Mouse (Mus musculus): ENCODE measurements around the gene Ubald2. TPM values are rescaled to one million over a fixed set of nuclear protein-coding genes. Genes with fewer than 3 reads are reported as not detected.
A peak's percentile ranks its signal among the peaks of the same experiment; 100 is the strongest.
"Not testable (repeated sequence)": the region's sequence is repeated elsewhere in the genome, so short reads cannot be mapped to it uniquely, and the experiment has no call there.

The Ubald2 gene
- polyA plus RNA-seq, 1 experiment = 110 TPM

DNA sequence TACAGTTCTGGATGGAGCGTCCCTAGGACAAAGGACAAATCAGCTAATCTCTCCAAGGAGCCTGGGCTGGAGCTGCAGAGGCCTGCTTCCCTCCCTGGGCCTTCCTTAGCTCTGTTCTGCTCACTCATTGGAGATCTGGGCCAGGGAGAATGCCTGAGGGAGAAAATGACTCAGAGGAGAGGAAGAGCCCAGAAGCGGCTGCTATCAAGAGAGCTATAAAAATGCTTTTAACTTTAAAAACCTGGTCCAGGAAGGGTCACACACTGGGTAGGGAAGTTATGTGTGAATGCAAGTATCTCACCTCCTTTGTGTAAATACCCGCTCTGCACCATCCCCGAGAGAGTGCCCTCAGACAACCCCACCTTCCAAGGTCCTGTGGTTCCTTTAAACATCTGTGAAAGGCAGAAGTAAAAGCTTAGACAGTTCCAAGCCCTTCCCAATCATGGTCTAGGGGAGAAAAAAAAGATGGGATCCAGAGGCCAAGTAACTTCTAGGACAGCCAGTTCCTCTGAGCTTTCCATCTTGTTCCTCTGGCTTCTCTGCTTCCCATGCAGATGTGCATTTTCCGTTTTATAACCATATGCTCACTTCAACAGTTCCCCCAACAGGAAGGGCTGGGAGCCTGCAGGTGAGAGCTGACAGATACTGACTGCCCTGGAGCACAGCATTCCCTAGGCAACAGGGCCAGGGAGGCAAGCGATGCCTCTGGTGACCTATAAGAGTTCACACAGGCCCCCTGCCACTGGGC is 17.5 kb upstream of the Ubald2 start:
- no peak for DNase-seq (ENCODE audit: low read depth)

DNA sequence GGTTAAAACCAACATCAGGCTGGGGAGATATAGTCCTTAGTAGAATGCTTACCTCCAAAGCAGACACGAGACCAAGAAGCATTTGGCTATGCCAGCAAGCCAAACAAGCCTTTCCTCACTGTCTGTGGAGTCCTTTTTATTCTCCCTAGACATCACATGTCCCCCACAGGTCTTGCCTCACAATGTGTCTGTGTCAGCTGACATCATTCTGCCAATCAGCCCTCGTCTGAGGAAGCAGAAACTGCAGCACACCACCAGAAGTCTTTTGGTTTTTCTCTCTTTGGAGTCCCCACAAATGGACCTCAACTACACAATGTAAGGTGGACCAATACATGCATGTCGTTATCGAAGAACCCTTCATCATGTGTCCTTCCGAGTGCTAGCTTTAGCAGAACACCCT is 16.8 kb upstream of the Ubald2 start:
- no peak for DNase-seq (ENCODE audit: low read depth)

DNA sequence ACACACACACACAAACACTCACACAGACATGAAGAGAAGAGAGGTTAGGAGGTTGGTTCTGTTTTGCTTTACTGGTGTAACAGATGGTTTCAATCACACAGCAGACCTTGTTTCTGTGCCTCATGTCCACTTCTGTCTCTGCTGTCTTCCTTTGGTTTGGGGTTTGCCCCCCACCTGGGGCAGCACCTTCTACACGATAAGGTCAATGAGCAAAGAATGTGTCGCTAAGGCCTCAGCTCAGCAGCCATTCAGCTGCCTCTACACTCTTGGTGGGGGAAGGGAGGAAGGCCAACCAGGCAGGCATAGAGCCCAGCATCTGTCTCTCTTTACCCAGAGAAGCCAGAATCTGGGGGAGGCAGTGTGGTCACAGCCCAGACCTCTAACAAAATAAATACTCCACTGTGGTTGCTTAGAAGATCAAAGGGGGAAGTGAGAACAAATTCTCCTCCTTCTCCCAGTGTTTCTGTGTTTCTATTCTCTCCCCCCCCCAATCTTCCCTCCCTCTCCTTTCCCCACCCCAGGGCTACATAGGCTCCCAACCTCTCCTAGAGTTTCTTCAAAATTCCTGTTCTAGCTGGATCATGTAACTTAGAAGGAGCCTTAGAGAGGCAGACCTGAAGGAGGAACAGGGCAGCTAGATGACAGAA is 15.6 kb upstream of the Ubald2 start:
- DNase-seq (ENCODE audit: low read depth) = no peak

DNA sequence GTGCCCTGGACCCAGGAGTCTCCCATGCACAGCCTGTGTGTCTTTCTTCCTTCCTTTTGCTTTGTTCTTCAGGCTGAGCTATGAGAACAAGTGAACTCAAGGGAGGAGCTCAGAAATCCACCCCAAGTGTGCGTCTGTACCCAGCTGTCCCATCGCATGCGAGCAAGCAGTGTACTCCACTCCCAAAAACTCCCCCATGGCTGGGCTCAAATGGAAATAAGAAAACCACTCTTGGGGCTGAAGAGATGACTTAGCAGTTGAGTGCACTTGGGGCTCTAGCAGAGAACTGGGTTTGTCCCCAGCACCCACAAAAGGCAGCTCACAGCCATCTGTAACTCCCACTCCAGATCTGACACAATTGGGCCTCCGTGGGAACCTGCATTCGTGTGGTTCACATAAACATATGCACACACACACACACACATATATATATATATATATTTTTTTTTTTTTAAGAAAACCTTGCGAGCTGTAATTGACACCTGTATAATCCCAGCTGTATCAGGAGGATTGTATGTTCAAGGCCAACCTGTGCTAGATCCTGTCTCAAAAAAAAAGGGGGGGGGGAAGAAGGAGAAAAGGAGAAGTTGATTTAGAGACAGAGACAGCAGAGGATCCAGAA is 14.9 kb upstream of the Ubald2 start:
- DNase-seq (ENCODE audit: low read depth) = no peak

DNA sequence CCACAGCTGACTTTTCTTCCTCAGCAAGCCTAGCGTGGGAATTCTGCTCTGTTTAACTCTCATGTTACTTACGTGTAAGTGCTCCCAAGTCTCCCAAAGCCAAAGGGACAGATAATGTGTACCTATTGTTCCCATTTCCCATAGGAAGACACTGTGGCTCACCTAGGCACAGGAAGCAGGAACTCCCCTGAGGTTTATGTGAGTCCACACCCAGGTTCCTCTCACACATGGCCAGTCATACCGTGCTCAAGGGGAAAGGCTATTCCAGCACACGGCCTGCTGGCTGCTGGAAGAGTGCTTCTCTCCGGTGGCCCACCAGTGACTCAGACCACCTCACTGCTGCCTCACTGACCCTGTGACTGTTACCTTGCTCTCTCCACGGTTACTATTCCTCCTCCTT is 12.8 kb upstream of the Ubald2 start:
- DNase-seq (ENCODE audit: low read depth) = no peak

DNA sequence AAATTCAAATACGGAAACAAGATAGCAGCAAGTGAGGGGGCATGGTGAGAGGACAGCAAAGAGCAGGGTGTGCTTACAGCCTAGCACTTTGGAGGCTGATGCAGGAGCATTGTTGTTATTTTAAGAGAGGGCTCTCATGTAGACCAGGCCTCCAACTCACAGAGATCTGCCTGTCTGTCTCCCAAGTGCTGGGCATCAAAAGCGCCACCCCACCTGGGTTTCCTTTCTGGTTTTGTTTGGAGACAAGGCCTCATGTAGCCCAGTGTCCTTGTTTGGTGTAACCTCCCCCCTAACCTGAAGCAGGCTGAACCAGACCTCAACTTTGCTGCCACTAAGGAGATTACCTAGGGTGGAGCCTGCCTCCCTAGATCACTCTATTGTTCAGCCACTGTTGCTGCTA is 11.3 kb upstream of the Ubald2 start:
- no peak for DNase-seq (ENCODE audit: low read depth)

DNA sequence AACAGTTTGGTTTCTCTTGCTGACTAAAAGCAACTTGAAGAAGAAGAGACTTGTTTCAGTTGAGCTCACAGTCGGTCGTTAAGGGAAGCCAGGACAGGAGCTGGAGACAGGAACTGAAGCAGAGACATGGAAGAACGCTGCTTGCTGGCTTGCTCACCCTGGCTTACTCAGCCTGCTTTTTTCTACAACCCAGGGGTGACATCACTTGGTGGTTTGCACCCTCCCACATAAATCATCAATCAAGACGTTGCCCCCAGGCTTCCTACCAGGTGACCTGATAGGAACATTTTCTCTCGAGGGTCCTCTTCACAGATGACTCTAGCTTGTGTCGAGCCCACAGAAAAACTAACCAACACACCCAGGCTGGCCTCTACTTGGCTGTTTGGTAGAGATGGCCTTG is 10.7 kb upstream of the Ubald2 start:
- no peak for DNase-seq (ENCODE audit: low read depth)

DNA sequence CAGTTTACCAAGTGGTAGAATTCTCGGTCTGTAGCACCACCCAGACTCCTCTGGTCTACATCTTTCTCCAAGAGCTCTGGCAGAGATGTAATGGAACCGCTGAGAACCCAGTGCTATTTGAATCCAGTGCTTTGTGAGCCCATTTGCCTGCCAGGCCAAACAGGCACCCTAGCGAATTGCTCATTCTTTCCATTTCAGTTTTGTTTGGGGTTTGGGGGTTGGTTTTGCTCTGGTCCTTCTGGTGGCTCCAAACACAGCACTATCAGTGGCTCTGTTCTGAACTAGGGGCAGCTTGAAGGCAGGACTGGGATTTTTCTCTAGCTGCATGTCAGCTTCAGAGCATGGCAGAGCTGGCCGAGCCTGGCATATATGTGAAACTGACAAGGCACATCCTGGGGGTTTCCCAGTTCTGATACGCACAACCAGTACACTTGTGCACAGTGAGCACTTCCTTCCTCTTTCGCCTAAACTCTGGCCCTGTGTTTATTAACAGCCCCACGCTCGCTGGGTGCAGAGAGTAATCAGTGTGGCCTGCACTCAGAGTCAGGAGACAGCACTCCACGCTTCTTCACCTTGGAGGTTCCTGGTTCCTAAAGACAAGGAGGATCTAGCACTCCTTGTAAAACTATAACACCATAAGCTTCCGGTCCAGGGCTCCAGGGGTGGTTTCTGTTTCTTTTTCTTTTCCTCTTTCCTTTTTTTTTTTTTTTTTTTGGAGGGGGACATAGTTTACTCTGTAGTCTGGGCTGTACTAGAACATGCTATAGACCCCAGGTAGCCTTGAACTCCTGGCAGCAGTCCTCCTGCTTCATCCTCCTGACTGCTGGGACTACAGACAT is 9.9 kb upstream of the Ubald2 start:
- DNase-seq (ENCODE audit: low read depth) = no peak

DNA sequence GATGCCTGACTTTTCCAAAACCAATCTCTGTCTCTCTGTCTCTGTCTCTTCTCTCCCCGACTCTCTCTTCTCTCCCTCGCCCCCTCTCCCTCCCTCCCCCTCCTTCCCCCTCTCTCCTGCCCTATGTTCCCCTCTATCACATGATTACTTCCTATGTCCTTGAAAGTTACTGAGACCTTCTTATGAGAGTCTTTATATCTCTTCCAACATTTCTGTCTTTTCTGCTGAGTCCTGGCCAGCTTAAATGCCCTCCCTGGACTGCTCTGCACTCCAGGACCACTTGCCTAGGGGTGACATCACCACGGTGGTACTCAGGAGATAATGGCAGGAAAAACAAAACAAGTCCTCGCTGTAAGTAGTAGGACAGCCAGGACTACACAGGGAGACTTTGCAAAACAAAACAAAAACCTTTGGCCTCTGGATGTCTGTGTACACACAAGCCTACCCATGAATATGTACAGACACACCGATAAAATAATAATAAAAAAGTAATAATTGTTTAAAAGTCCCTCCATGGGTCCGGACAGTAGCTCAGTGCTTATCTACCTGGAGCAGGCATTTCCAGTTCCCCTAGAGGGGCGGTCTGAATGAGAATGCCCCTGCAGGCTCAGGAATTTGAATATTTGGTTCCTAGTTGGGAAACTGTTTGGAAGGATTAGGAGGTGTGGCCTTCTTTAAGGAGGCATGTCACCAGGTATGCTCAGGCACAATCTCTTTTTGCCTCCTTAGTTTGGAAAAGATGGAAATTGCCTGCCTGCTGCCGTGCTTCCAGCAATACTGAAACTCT is 9.1 kb upstream of the Ubald2 start:
- no peak for DNase-seq (ENCODE audit: low read depth)

DNA sequence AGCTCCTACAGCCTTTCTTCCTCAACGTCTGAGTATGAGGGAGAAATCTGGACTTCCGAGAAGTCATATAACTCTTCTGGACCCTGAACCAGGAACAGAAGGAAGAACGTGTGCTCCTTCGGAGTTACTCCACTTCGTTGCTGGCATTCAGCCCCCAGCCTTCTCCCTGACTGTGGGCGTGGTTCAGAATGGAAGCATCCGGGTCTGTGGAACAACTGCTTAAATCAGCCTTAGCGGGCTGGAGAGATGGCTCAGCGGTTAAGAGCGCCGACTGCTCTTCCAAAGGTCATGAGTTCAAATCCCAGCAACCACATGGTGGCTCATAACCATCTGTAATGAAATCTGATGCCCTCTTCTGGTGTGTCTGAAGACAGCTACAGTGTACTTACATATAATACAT is 7.6 kb upstream of the Ubald2 start:
- DNase-seq (ENCODE audit: low read depth) = not testable (repeated sequence)

DNA sequence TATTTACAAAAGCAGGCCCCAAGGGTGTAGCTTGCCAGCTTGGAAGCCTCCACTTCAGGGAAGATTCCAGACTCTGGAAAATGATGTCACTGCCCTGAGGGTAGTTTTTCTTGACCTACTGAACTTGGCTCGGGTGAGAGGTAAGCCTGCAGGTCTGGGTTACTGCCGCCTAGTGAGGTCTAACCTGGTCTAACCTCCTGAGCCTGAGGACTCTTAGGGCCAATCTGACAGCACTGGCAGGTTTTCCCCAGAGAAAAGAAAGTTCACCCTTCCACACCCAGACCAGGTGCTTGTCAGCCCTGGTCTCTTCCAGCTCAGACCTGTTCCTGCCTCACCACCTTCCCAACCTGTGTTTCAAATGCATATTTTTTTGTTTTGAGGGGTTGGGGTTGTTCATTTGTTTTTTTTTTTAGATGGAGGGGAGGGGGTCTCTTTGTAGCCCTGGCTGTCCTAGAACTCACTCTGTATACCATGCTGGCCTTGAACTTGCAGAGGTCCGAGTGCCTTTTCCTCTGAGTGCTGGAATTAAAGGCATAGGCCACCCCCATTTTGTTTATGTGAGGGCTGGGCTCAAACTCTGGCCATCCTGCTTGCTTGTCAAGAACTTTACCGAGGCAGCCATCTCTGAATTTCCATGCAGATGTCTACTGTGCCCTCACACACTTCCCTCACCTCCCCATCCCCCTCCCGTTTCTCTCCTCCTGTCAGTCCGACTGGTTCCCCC is 6.9 kb upstream of the Ubald2 start:
- DNase-seq (ENCODE audit: low read depth) = no peak

DNA sequence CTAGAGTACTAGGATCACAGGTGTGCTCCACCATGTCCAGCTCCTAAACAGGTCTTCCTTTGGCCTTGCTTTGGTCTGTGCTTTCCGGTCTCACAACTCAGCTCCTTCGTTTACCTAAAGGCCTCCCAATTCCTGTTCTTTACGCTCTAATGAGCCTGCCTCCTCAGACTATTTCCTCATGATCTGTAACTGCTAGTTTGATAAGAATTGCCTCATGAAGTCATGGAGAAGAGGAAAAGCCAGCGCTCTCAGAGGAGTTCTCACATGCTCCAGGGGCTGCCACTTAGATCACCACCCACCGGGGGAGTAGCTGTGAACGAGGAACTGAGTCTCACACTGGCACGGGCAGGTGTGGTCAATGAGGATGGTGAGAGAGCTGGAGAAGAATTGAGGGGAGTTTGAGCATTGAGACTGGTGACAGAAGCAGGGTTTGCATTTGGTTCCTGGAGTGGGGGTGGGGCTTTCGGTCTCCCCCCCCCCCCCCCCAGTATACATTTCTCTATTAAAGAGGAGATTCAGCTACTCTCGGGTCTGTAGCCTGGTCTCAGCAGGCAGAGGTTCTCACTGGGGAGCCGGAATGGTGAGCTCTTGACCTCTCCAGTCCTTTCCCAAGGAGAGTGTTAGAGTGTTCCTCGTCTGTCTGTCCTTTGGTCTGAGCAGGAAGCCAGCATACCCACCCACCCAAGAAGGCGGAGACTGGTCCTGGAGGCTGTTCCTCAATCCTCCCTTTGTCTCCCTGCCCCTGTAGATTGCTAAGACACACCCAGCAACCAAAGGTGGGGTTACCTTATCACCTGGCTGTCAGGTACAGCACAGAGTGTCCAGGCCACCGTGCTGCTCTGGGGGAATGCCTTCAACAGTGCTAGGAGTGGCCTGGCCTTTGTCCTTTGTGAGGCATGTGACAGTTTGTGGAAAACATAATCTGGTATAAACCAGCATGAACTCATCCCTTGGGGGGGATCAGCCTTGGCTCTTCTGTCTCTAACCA is 4.7 kb upstream of the Ubald2 start:
- no peak for DNase-seq (ENCODE audit: low read depth)

DNA sequence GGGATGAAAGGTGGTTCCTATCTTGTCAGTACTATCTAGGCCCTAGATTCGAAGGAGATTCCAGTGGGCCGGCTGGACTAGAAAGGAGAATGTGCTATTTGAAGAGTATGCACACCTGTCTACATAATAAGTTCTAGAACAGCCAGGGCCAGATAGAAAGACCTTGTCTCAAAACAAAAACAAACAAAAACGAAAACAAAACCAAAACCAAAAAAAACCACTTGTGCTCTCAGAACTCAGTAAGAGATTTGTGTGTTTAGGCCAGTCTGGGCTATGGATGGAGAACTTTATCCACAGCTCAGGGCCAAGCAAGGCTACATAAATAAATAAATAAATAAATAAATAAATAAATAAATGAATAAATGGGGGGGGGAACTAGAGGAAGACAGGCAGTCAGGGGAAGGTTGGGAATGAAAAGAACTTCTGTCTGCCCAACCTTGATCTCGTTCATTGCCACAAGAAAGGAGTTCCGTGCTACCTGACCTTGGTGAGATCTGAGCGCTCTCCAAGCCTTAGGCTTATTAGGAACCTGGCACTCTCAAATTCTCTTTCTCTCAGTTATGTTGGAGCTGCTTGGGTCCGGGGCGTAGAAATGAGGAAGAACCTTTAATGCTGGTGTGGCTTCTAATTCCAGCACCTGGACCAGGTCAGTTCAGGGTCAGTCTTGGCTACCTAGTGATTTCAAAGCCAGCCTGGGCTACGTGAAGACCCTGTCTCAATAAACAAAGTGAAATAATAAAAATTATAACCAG is 3.9 kb upstream of the Ubald2 start:
- DNase-seq (ENCODE audit: low read depth) = no peak

DNA sequence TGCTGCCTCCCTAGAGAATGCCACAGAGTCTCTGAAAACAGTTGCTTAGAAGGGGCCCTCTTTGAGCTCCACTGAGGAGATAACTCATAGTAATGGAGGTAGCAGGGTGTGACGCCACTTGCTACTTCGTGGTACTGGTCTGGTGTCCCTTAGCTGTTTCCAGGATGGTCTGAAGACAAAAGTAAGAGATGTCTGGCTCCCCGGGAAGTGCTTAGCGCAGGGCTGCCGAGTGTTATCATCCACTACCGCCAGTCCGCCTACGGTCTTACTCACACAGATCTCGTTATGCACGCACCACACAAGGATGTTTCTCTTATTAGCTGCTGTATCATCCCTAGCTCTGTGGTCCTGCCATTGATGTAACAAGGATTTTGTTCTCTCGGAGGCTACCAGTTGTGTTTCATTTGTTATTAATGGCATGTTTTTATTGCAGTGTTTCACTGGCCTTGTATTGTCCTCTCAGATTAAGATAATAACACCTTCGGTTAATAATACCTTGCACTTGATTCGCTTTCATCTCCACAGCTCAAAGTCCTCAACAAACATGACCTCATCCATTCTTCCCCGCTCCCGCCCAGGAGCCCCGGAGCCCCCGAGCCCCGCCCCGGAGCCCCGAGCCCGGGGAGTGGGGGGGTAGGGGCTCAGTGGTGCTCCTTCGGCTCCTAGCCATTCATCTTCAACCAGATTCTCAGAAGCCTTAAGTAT is 3.0 kb upstream of the Ubald2 start:
- no peak for DNase-seq (ENCODE audit: low read depth)

DNA sequence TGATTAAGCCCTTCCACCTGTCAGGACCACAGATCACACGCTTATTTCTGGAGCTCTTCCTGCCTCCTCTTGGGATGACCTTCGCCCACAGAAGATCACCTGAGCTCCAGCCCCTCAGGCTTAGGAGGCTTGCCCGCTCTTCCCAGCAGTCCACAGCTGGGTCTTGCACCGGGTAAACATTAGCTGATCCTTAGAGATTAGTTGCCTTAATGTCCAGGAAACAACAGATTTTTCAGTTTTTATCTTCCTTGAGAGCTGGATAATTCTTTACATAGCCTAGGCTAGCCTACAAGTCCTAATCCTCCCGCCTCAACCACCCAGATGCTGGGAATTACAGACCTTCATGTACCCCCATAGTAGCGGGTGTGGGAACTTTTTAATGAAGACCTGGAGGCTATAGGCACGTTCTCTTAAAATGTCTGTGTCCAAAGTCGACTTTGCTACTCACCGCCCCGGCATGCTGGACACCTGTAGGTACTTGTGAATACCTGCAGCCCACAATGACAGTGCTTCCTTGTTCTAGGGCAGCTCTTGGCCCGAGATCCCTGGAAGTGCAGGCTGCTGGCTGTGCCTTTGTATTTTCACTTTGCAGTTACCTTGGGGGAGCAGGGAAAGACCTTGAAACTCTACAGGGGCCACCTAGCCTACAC is 2.3 kb upstream of the Ubald2 start:
- DNase-seq (ENCODE audit: low read depth) = peak; percentile 82

DNA sequence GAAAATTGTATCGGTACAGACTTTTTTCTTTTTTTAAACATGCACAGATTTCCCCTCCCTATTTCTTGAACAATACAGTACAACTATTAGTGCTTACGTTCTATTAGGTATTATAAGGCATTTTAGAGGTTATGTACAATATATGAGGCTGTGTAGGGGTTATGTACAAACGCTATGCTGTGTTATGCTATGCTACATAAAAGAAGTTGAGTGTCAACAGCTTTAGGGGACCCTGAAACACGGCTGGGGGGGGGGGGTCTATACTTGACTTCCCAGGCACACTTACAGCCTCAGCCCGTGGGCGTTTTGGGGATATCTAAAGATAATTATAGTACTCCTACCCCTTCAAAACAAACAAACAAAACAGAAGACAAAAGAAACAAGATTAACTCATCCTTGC is 1.8 kb upstream of the Ubald2 start:
- DNase-seq (ENCODE audit: low read depth) = no peak

DNA sequence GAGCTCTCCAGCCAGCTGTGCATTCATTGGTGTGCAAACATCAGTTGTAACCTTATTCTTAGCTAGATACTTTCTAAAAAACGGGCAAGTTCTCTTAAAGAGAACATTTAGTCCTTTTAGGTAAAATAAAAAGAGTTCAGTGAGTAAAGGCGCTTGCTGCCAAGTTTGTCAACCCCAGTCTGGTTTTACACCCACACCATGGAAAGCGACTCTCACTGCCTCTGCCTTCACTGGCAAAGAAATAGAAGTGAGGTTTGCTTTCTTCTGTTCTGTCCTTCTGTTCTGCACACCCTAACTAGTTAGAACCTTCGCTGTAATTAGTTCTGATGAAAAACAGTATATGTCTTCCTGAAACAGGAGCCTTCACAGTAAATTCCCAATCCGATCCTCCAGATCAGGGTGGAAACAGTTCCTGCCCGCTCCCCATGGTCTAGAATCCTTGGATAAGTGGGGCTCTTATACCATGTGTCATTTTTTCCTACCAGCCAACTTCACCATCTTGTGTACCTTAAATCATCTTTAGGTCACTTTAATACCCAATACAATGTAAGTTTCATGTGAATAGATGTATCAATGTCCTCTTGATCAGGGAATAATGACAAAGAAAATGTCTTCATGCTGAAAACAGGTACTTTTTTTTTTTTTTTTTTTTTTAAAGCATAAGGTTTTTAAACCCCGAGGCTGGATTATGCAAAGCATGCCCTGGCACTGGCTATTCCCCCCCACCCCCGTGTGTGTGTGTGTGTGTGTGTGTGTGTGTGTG is 1.1 kb upstream of the Ubald2 start:
- no peak for DNase-seq (ENCODE audit: low read depth)
